Mouse (Mus musculus): ENCODE measurements around the gene Ifih1. TPM values are rescaled to one million over a fixed set of nuclear protein-coding genes. Genes with fewer than 3 reads are reported as not detected.

Gene Ifih1
- polyA plus RNA-seq, 1 experiment: 10.8 TPM

- H3K4me3 ChIP-seq (ENCODE audit: insufficient read depth, low read length): no peak overlapping the region
- TF ChIP-seq CTCF (IDR thresholded peaks at IDR 0.05; ENCODE audit: borderline replicate concordance, insufficient read depth, low read length) (no peak), POLR2A (IDR thresholded peaks at IDR 0.05; ENCODE audit: low read depth, low read length) (no peak)
- no peaks in the 10 kb centered on the region for H3K4me1 ChIP-seq (ENCODE audit: control insufficient read depth, insufficient read depth, low read length)
- H3K27ac ChIP-seq (ENCODE audit: insufficient read depth, low read length): no peak overlapping the region
Measured at GRCm38 (mm10) chr2:62603530-62603929, 42.5 kb downstream of the Ifih1 start.

- no peak overlapping the region for H3K27ac ChIP-seq (ENCODE audit: insufficient read depth, low read length)
- no peak for TF ChIP-seq POLR2A (IDR thresholded peaks at IDR 0.05; ENCODE audit: low read depth, low read length)
- no peak for TF ChIP-seq CTCF (IDR thresholded peaks at IDR 0.05; ENCODE audit: borderline replicate concordance, insufficient read depth, low read length)
- H3K4me1 ChIP-seq (ENCODE audit: control insufficient read depth, insufficient read depth, low read length): peaks cover 2% of the 10 kb centered on the region; the same call in 1 of the 2 replicates
- H3K4me3 ChIP-seq (ENCODE audit: insufficient read depth, low read length): no peak overlapping the region
Measured at GRCm38 (mm10) chr2:62596586-62596985, 49.5 kb downstream of the Ifih1 start.

- no peak overlapping the region; the same call in 1 of the 2 replicates for H3K27ac ChIP-seq (ENCODE audit: insufficient read depth, low read length)
- no peak for TF ChIP-seq CTCF (IDR thresholded peaks at IDR 0.05; ENCODE audit: borderline replicate concordance, insufficient read depth, low read length)
- TF ChIP-seq POLR2A (IDR thresholded peaks at IDR 0.05; ENCODE audit: low read depth, low read length): no peak
- no peak overlapping the region for H3K4me3 ChIP-seq (ENCODE audit: insufficient read depth, low read length)
- peaks cover 2% of the 10 kb centered on the region; the same call in 1 of the 2 replicates for H3K4me1 ChIP-seq (ENCODE audit: control insufficient read depth, insufficient read depth, low read length)
Measured at GRCm38 (mm10) chr2:62594491-62594890, 51.6 kb downstream of the Ifih1 start.

GRCm38 (mm10) chr2:62591555-62591954 lies 54.5 kb downstream of the Ifih1 start:
- no peak for TF ChIP-seq CTCF (IDR thresholded peaks at IDR 0.05; ENCODE audit: borderline replicate concordance, insufficient read depth, low read length)
- Histone ChIP-seq H3K4me3 (ENCODE audit: insufficient read depth, low read length) (no peak overlapping the region), H3K27ac (ENCODE audit: insufficient read depth, low read length) (no peak overlapping the region), H3K4me1 (ENCODE audit: control insufficient read depth, insufficient read depth, low read length) (peaks cover 2% of the 10 kb centered on the region)

GRCm38 (mm10) chr2:62589333-62589732 lies 56.7 kb downstream of the Ifih1 start:
- no peak for TF ChIP-seq CTCF (IDR thresholded peaks at IDR 0.05; ENCODE audit: borderline replicate concordance, insufficient read depth, low read length)
- TF ChIP-seq POLR2A (IDR thresholded peaks at IDR 0.05; ENCODE audit: low read depth, low read length): no peak
- H3K4me3 ChIP-seq (ENCODE audit: insufficient read depth, low read length): no peak overlapping the region
- no peak overlapping the region for H3K27ac ChIP-seq (ENCODE audit: insufficient read depth, low read length)
- no peaks in the 10 kb centered on the region; the same call in none of the 2 replicates for H3K4me1 ChIP-seq (ENCODE audit: control insufficient read depth, insufficient read depth, low read length)

GRCm38 (mm10) chr2:62585769-62586168 lies 60.3 kb downstream of the Ifih1 start:
- TF ChIP-seq CTCF (IDR thresholded peaks at IDR 0.05; ENCODE audit: borderline replicate concordance, insufficient read depth, low read length) (no peak), POLR2A (IDR thresholded peaks at IDR 0.05; ENCODE audit: low read depth, low read length) (no peak)
- no peak overlapping the region for H3K4me3 ChIP-seq (ENCODE audit: insufficient read depth, low read length)
- no peaks in the 10 kb centered on the region; the same call in none of the 2 replicates for H3K4me1 ChIP-seq (ENCODE audit: control insufficient read depth, insufficient read depth, low read length)
- H3K27ac ChIP-seq (ENCODE audit: insufficient read depth, low read length): no peak overlapping the region

- H3K27ac ChIP-seq (ENCODE audit: insufficient read depth, low read length): peak overlapping the region; percentile 65
- H3K4me3 ChIP-seq (ENCODE audit: insufficient read depth, low read length): no peak overlapping the region
Measured at GRCm38 (mm10) chr2:62574962-62575361, 71.1 kb downstream of the Ifih1 start.

GRCm38 (mm10) chr2:62574250-62574649 lies 71.8 kb downstream of the Ifih1 start:
- TF ChIP-seq POLR2A (IDR thresholded peaks at IDR 0.05; ENCODE audit: low read depth, low read length) (no peak), CTCF (IDR thresholded peaks at IDR 0.05; ENCODE audit: borderline replicate concordance, insufficient read depth, low read length) (no peak)
- H3K4me3 ChIP-seq (ENCODE audit: insufficient read depth, low read length): no peak overlapping the region
- H3K27ac ChIP-seq (ENCODE audit: insufficient read depth, low read length): peak overlapping the region; percentile 65
- H3K4me1 ChIP-seq (ENCODE audit: control insufficient read depth, insufficient read depth, low read length): no peaks in the 10 kb centered on the region; the same call in 1 of the 2 replicates

More at GRCm38 (mm10) chr2:62574962-62575361, 71.1 kb downstream of the Ifih1 start:
- no peaks in the 10 kb centered on the region; the same call in 1 of the 2 replicates for H3K4me1 ChIP-seq (ENCODE audit: control insufficient read depth, insufficient read depth, low read length)
- TF ChIP-seq CTCF (IDR thresholded peaks at IDR 0.05; ENCODE audit: borderline replicate concordance, insufficient read depth, low read length) (no peak), POLR2A (IDR thresholded peaks at IDR 0.05; ENCODE audit: low read depth, low read length) (no peak)

GRCm38 (mm10) chr2:62573753-62574159 lies 72.3 kb downstream of the Ifih1 start, which contains the start of gene Fap:
Gene Fap (minus strand): TSS chr2:62574075.
- peak; percentile 39 for TF ChIP-seq POLR2A (IDR thresholded peaks at IDR 0.05; ENCODE audit: low read depth, low read length)
- no peak for TF ChIP-seq CTCF (IDR thresholded peaks at IDR 0.05; ENCODE audit: borderline replicate concordance, insufficient read depth, low read length)
- Histone ChIP-seq H3K27ac (ENCODE audit: insufficient read depth, low read length) (peak within 1 kb of the TSS; percentile 65), H3K4me3 (ENCODE audit: insufficient read depth, low read length) (peak within 1 kb of the TSS; percentile 28)

GRCm38 (mm10) chr2:62573099-62573752 lies 72.8 kb downstream of the Ifih1 start:
- no peak for TF ChIP-seq POLR2A (IDR thresholded peaks at IDR 0.05; ENCODE audit: low read depth, low read length)
- no peak for TF ChIP-seq CTCF (IDR thresholded peaks at IDR 0.05; ENCODE audit: borderline replicate concordance, insufficient read depth, low read length)
- Histone ChIP-seq H3K4me3 (ENCODE audit: insufficient read depth, low read length) (peak overlapping the region; percentile 28), H3K27ac (ENCODE audit: insufficient read depth, low read length) (peak overlapping the region; percentile 65), H3K4me1 (ENCODE audit: control insufficient read depth, insufficient read depth, low read length) (no peaks in the 10 kb centered on the region; the same call in 1 of the 2 replicates)

More at GRCm38 (mm10) chr2:62573753-62574159, 72.3 kb downstream of the Ifih1 start, which contains the start of gene Fap:
- H3K4me1 ChIP-seq (ENCODE audit: control insufficient read depth, insufficient read depth, low read length): no peaks in the 10 kb centered on the region; the same call in 1 of the 2 replicates

All from embryonic fibroblast, embryonic 13.5 days (primary cell).